ENCODE assay signal across 9 mouse cellular contexts in genomic region chr2:178118801-178119560, GRCm38 (mm10). TPM values are rescaled to one million over a fixed set of nuclear protein-coding genes. Genes with fewer than 3 reads are reported as not detected.
DNase-seq lines count a peak whose midpoint lies in the region; ATAC-seq lines count a peak whose summit lies in the region.
"Had no signal": no experiment of that assay in that cellular context is flagged by ENCODE, and none has a peak within 500 bp of the region (broad histone marks: within the 10 kb centered on the region; RNA-seq: fewer than 3 reads in every experiment).

Gene Phactr3, plus strand, starts transcription at chr2:178118975.

- peak within 1 kb of the TSS; percentile 50 for H3K4me3 ChIP-seq in heart, embryonic 15.5 days
- peak within 1 kb of the TSS; percentile 66 for H3K4me3 ChIP-seq in embryonic facial prominence, embryonic 10.5 days
- H3K4me3 ChIP-seq in intestine, embryonic 16.5 days (ENCODE audit: low read length) = peak within 1 kb of the TSS; percentile 49
- peak within 1 kb of the TSS; percentile 48 for H3K4me3 ChIP-seq in midbrain, embryonic 12.5 days

- H3K27ac ChIP-seq in heart, embryonic 15.5 days = no peak within 1 kb of the TSS
- H3K27ac ChIP-seq in embryonic facial prominence, embryonic 10.5 days (replicated peaks) = peak within 1 kb of the TSS; percentile 69; the same call in 1 of the 2 replicates
- no peak within 1 kb of the TSS for H3K27ac ChIP-seq in intestine, embryonic 16.5 days (ENCODE audit: low read length)
- no peak within 1 kb of the TSS for H3K27ac ChIP-seq in midbrain, embryonic 12.5 days (replicated peaks)

- peak within 1 kb of the TSS; percentile 91 for H3K4me2 ChIP-seq in heart, embryonic 15.5 days
- peak within 1 kb of the TSS; percentile 92 for H3K4me2 ChIP-seq in intestine, embryonic 16.5 days (ENCODE audit: low read depth, low read length)
- H3K4me2 ChIP-seq in midbrain, embryonic 12.5 days (replicated peaks) = peak within 1 kb of the TSS; percentile 96

- WGBS in heart, embryonic 15.5 days = 1% methylated on average over 45 of the region's 45 CpGs
- 1% methylated on average over 45 of the region's 45 CpGs for WGBS in embryonic facial prominence, embryonic 10.5 days
- 1% methylated on average over 42 of the region's 45 CpGs for WGBS in intestine, embryonic 16.5 days
- 1% methylated on average over 40 of the region's 45 CpGs for WGBS in midbrain, embryonic 12.5 days

- peak within 1 kb of the TSS; percentile 34 for H3K9ac ChIP-seq in heart, embryonic 15.5 days
- H3K9ac ChIP-seq in intestine, embryonic 16.5 days (ENCODE audit: low read depth, low read length) = peak within 1 kb of the TSS; percentile 46
- peak within 1 kb of the TSS; percentile 47 for H3K9ac ChIP-seq in midbrain, embryonic 12.5 days (replicated peaks)

- no peak for DNase-seq in heart, adult 8-10 months (ENCODE audit: low spot score)
- DNase-seq in adrenal gland, postnatal 25 days = peak; percentile 27
- DNase-seq in embryonic facial prominence, embryonic 10.5 days (ENCODE audit: low spot score) = peak; percentile 58
- DNase-seq in ovary, postnatal 10 days (ENCODE audit: low spot score) = no peak
- no peak for DNase-seq in gastrocnemius, postnatal 36 days

- intact Hi-C loops in gastrocnemius, postnatal 36 days (cut with DNase I) = loop anchor here (5.0 kb wide), 1 partner anchor 597 kb away; no protein-coding TSS in a partner anchor

- no peaks in the 10 kb centered on the region for H3K36me3 ChIP-seq in heart, embryonic 15.5 days
- H3K36me3 ChIP-seq in embryonic facial prominence, embryonic 10.5 days (replicated peaks) = no peaks in the 10 kb centered on the region
- no peaks in the 10 kb centered on the region for H3K36me3 ChIP-seq in intestine, embryonic 16.5 days (ENCODE audit: control insufficient read depth, insufficient read depth, low read length)
- H3K36me3 ChIP-seq in midbrain, embryonic 12.5 days = no peaks in the 10 kb centered on the region

- 0 out of 2 replicates have a peak, but pooled peaks have one; percentile 1 for ATAC-seq in heart, embryonic 15.5 days (replicated peaks; ENCODE audit: insufficient number of reproducible peaks, insufficient read depth, low FRiP score, low read depth)
- ATAC-seq in intestine, embryonic 16.5 days = peak; percentile 71
- peak; percentile 53 for ATAC-seq in midbrain, embryonic 12.5 days (ENCODE audit: low FRiP score, low read depth)
- ATAC-seq: Patski had no signal

- peaks cover 42% of the 10 kb centered on the region for H3K27me3 ChIP-seq in heart, embryonic 15.5 days
- peaks cover 50% of the 10 kb centered on the region for H3K27me3 ChIP-seq in embryonic facial prominence, embryonic 10.5 days (replicated peaks; ENCODE audit: low read depth, poor library complexity, severe bottlenecking)
- peaks cover 16% of the 10 kb centered on the region for H3K27me3 ChIP-seq in intestine, embryonic 16.5 days (replicated peaks; ENCODE audit: control insufficient read depth, insufficient read depth, low read length)
- peaks cover 39% of the 10 kb centered on the region for H3K27me3 ChIP-seq in midbrain, embryonic 12.5 days

- no peaks in the 10 kb centered on the region for H3K9me3 ChIP-seq in heart, embryonic 15.5 days (replicated peaks)
- no peaks in the 10 kb centered on the region for H3K9me3 ChIP-seq in embryonic facial prominence, embryonic 10.5 days
- H3K9me3 ChIP-seq in intestine, embryonic 16.5 days (ENCODE audit: control insufficient read depth, low read length) = no peaks in the 10 kb centered on the region
- H3K9me3 ChIP-seq in midbrain, embryonic 12.5 days = no peaks in the 10 kb centered on the region

- H3K4me1 ChIP-seq in heart, embryonic 15.5 days (replicated peaks) = peaks cover 11% of the 10 kb centered on the region
- H3K4me1 ChIP-seq in embryonic facial prominence, embryonic 10.5 days = peaks cover 59% of the 10 kb centered on the region
- peaks cover 2% of the 10 kb centered on the region; the same call in 1 of the 2 replicates for H3K4me1 ChIP-seq in intestine, embryonic 16.5 days (ENCODE audit: control insufficient read depth, insufficient read depth, low read length)
- peaks cover 10% of the 10 kb centered on the region for H3K4me1 ChIP-seq in midbrain, embryonic 12.5 days

RNA-seq across cellular contexts. Expression of gene Phactr3, which starts in this region (rescaled TPM):
- 5.9 and 6.5 TPM in 2 replicates for polyA plus RNA-seq in heart, embryonic 15.5 days (2015; fragmentation: Nextera tagmentation; extraction: Ambion mirVana)
- 1 to 10 TPM in 3 of 4 experiments, under 1 TPM in 1; 0.63 to 3.0 (median 1.4) TPM for total RNA-seq in heart, adult 8-10 months (2022)
- 0.57 and 1.8 TPM in 2 replicates for total RNA-seq in adrenal gland, postnatal 25 days (2021)
- polyA plus RNA-seq in embryonic facial prominence, embryonic 10.5 days (2016; fragmentation: Nextera tagmentation; extraction: Ambion mirVana) = 3.8 and 4.6 TPM in 2 replicates
- polyA plus RNA-seq in intestine, embryonic 16.5 days (2015; fragmentation: Nextera tagmentation; extraction: Ambion mirVana) = 1.3 and 2.2 TPM in 2 replicates
- polyA plus RNA-seq in midbrain, embryonic 12.5 days (2016; fragmentation: Nextera tagmentation; extraction: Ambion mirVana) = 19.1 and 20.0 TPM in 2 replicates
- not detected for total RNA-seq in gastrocnemius, postnatal 36 days (2021)
- polyA plus RNA-seq: Patski had no signal

Comparison
In these comparisons a context has a peak if more than half of its experiments do, and no peak if none do; other contexts are left out.
1. ATAC-seq: peak in every context shown above with its lines; median percentile 71 in intestine, embryonic 16.5 days; 53 in midbrain, embryonic 12.5 days; 1 in heart, embryonic 15.5 days.
2. DNase-seq: peak in adrenal gland, postnatal 25 days (single experiment) and embryonic facial prominence, embryonic 10.5 days (single experiment); none in heart, adult 8-10 months (single experiment), ovary, postnatal 10 days (single experiment) and gastrocnemius, postnatal 36 days (0 of 2).
3. Peak in every context shown above with its lines, with median percentiles within 50 percentile points of each other: H3K4me2 ChIP-seq, H3K4me3 ChIP-seq and H3K9ac ChIP-seq.